Mouse (Mus musculus) forebrain, postnatal 0 days (tissue): Measurements from ENCODE around the gene Hivep3. TPM values are rescaled to one million over a fixed set of nuclear protein-coding genes. Genes with fewer than 3 reads are reported as not detected.

ENCODE experiments used
- ATAC-seq: fragments of 200-750 bp; cut with Nextera tagmentation; 2 replicates; pipeline ENCODE4 v1.8.0; 2017; ENCODE audit warnings: mild to moderate bottlenecking, moderate library complexity
- DNase-seq: peaks from one replicate; pipeline ENCODE4 v3.0.0-alpha.2; 2015
- H3K27ac ChIP-seq: fragments of 300-500 bp; sonication (generic); 2 replicates; pipeline ENCODE4 v1.5.1; 2014; ENCODE audit warnings: low read depth, mild to moderate bottlenecking, antibody characterized with exemption, low read length, moderate library complexity, mixed read lengths
- H3K27me3 ChIP-seq: fragments of 300-500 bp; sonication (generic); 2 replicates; pipeline ENCODE4 v1.6.1; 2014; ENCODE audit warnings: mild to moderate bottlenecking, low read length, mixed read lengths; ENCODE audit not compliant: insufficient read depth
- H3K36me3 ChIP-seq: fragments of 300-500 bp; sonication (generic); 2 replicates; pipeline ENCODE4 v1.6.1; 2014; ENCODE audit warnings: mild to moderate bottlenecking, moderate library complexity; ENCODE audit not compliant: insufficient read depth
- H3K4me1 ChIP-seq: fragments of 300-500 bp; sonication (generic); 2 replicates; pipeline ENCODE4 v1.6.1; 2014; ENCODE audit warnings: antibody characterized with exemption; ENCODE audit not compliant: insufficient read depth
- H3K4me2 ChIP-seq: fragments of 300-500 bp; sonication (generic); 2 replicates; pipeline ENCODE4 v1.6.1; 2014; ENCODE audit warnings: low read depth, mild to moderate bottlenecking, moderate library complexity
- H3K4me3 ChIP-seq: fragments of 300-500 bp; sonication (generic); 2 replicates; pipeline ENCODE4 v1.5.1; 2014; ENCODE audit warnings: low read depth, low read length, mixed read lengths
- H3K9ac ChIP-seq: fragments of 300-500 bp; sonication (generic); 2 replicates; pipeline ENCODE4 v1.6.1; 2014; ENCODE audit warnings: mild to moderate bottlenecking
- H3K9me3 ChIP-seq: fragments of 300-500 bp; sonication (generic); 2 replicates; pipeline ENCODE4 v1.6.1; 2016; ENCODE audit warnings: low read length
- CTCF ChIP-seq: sonication (generic); IDR thresholded peaks from 2 replicates; pipeline ENCODE4 v1.5.1; 2016; ENCODE audit warnings: antibody characterized with exemption, control low read depth, low read depth
- WGBS: fragments of 180-500 bp; shearing (Covaris S2); extraction: QIAGEN DNeasy Blood & Tissue Kit; methylation state at CpG from one replicate; pipeline ENCODE4 v1.1.7; 2014; 5-methylcytosine and 5-hydroxymethylcytosine counted together
- polyA plus RNA-seq: library from polyadenylated mRNA; unstranded; fragments of >200 nt; fragmentation: Nextera tagmentation; extraction: Ambion mirVana; gene quantifications from 2 replicates; pipeline ENCODE4 v1.2.1, GENCODE M21; 2015
- total RNA-seq: library from RNA; depleted of rRNA; stranded (reverse); fragments of >200 nt; gene quantifications from 2 replicates; pipeline ENCODE4 v1.2.3, GENCODE M21; 2014

The Hivep3 gene
- total and polyA plus RNA-seq, 2 experiments from 2014 or later: 16.9 to 21.3 TPM

GRCm38 (mm10) chr4:120066841-120067591, 333.4 kb downstream of the Hivep3 start:
- 81% methylated on average over 9 of the region's 9 CpGs for WGBS
- Histone ChIP-seq H3K27ac (no peak overlapping the region), H3K27me3 (no peaks in the 10 kb centered on the region), H3K9me3 (no peaks in the 10 kb centered on the region), H3K36me3 (no peaks in the 10 kb centered on the region), H3K4me1 (no peaks in the 10 kb centered on the region), H3K9ac (no peak overlapping the region), H3K4me3 (no peak overlapping the region), H3K4me2 (no peak overlapping the region)
- TF ChIP-seq CTCF: no peak
- peak; percentile 28 for ATAC-seq
- no peak for DNase-seq

GRCm38 (mm10) chr4:120067592-120068235, 334.1 kb downstream of the Hivep3 start:
- no peak overlapping the region for H3K4me3 ChIP-seq
- WGBS: 85% methylated on average over 8 of the region's 8 CpGs
- no peaks in the 10 kb centered on the region for H3K36me3 ChIP-seq
- ATAC-seq: no peak
- no peaks in the 10 kb centered on the region for H3K9me3 ChIP-seq
- H3K4me1 ChIP-seq: no peaks in the 10 kb centered on the region
- no peak overlapping the region for H3K9ac ChIP-seq
- H3K27ac ChIP-seq: no peak overlapping the region
- no peak for DNase-seq
- no peaks in the 10 kb centered on the region for H3K27me3 ChIP-seq
- no peak for TF ChIP-seq CTCF
- H3K4me2 ChIP-seq: no peak overlapping the region

GRCm38 (mm10) chr4:120068883-120069581, 335.4 kb downstream of the Hivep3 start:
- no peak for ATAC-seq
- no peak for TF ChIP-seq CTCF
- H3K27me3 ChIP-seq: no peaks in the 10 kb centered on the region
- H3K36me3 ChIP-seq: no peaks in the 10 kb centered on the region
- H3K9ac ChIP-seq: no peak overlapping the region
- H3K4me2 ChIP-seq: no peak overlapping the region
- no peaks in the 10 kb centered on the region for H3K9me3 ChIP-seq
- no peaks in the 10 kb centered on the region for H3K4me1 ChIP-seq
- DNase-seq: no peak
- 80% methylated on average over 3 of the region's 3 CpGs for WGBS
- H3K27ac ChIP-seq: no peak overlapping the region
- H3K4me3 ChIP-seq: no peak overlapping the region

GRCm38 (mm10) chr4:120069582-120069980, 336.0 kb downstream of the Hivep3 start:
- H3K27ac ChIP-seq: no peak overlapping the region
- DNase-seq: no peak
- no peak for ATAC-seq
- TF ChIP-seq CTCF: no peak
- 99% methylated on average over 3 of the region's 3 CpGs for WGBS
- H3K4me3 ChIP-seq: no peak overlapping the region
- H3K27me3 ChIP-seq: no peaks in the 10 kb centered on the region
- H3K9ac ChIP-seq: no peak overlapping the region
- no peak overlapping the region for H3K4me2 ChIP-seq
- H3K4me1 ChIP-seq: no peaks in the 10 kb centered on the region
- H3K36me3 ChIP-seq: no peaks in the 10 kb centered on the region
- no peaks in the 10 kb centered on the region for H3K9me3 ChIP-seq

- DNase-seq (no peak), ATAC-seq (no peak)
- Histone ChIP-seq H3K4me1 (no peaks in the 10 kb centered on the region), H3K27ac (no peak overlapping the region), H3K36me3 (no peaks in the 10 kb centered on the region), H3K4me3 (no peak overlapping the region), H3K27me3 (no peaks in the 10 kb centered on the region), H3K9ac (no peak overlapping the region), H3K9me3 (no peaks in the 10 kb centered on the region), H3K4me2 (no peak overlapping the region)
- 75% methylated on average over 3 of the region's 3 CpGs for WGBS
- no peak for TF ChIP-seq CTCF
Observed at GRCm38 (mm10) chr4:120071411-120071810, 337.8 kb downstream of the Hivep3 start.

GRCm38 (mm10) chr4:120071842-120072507, 338.4 kb downstream of the Hivep3 start:
- Histone ChIP-seq H3K4me3 (no peak overlapping the region), H3K9ac (no peak overlapping the region), H3K9me3 (no peaks in the 10 kb centered on the region), H3K36me3 (no peaks in the 10 kb centered on the region), H3K4me2 (no peak overlapping the region), H3K27me3 (no peaks in the 10 kb centered on the region), H3K4me1 (no peaks in the 10 kb centered on the region), H3K27ac (no peak overlapping the region)
- DNase-seq (no peak), ATAC-seq (no peak)
- TF ChIP-seq CTCF: no peak
- WGBS: 46% methylated on average over 15 of the region's 15 CpGs
